Mouse (Mus musculus) CH12.LX (cell line): ENCODE data around the gene Tmeff2.

Source experiments
- CTCF ChIP-seq, 2 experiments: IDR thresholded peaks in 1 of 2; conservative IDR thresholded peaks in 1 of 2; 2 replicates each; pipeline ENCODE4 v1.5.1; 2011 to 2012; ENCODE audit warnings: low read depth in 2 of 2, low read length in 2 of 2, improper control_type of control experiment in 1 of 2, inconsistent platforms in 1 of 2, mild to moderate bottlenecking in 1 of 2, moderate library complexity in 1 of 2
- POLR2A ChIP-seq: IDR thresholded peaks from 2 replicates; pipeline ENCODE4 v1.6.1; 2011; ENCODE audit warnings: low read depth, mild to moderate bottlenecking, improper control_type of control experiment, low read length
- TBP ChIP-seq: conservative IDR thresholded peaks from 2 replicates; pipeline ENCODE4 v1.6.1; 2011; ENCODE audit warnings: low read depth, low read length, improper control_type of control experiment

DNA sequence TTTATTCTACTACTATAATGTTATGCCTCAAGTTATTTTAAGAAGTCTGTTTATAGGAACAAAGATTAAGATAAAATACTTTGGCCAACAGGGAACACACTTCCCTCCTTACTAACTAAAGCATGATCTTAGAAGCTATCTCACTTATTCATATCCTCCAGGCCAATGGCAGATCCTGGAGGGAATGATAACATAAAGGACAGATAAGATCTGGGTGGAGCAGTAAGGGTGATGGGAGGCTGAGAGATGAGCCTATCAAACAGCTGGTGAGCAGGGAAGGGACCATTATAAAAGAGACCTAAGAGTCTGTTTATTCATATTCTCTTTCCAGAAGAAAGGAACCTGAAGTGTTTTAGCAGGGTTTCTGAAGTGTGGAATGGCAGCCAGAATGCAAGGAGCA, 290.8 kb downstream of the Tmeff2 start:
- TF ChIP-seq POLR2A: no peak
- no peak for TF ChIP-seq CTCF (conservative IDR thresholded peaks at IDR 0.05 in 1 of 2, IDR thresholded peaks at IDR 0.05 in 1 of 2; ENCODE audit: low read depth in 2 of 2, low read length in 2 of 2)
- TF ChIP-seq TBP: no peak
